Mouse (Mus musculus): ENCODE data around the gene Lama5.
"Not testable (repeated sequence)": the region's sequence is repeated elsewhere in the genome, so short reads cannot be mapped to it uniquely, and the experiment has no call there.

The Lama5 gene

DNA sequence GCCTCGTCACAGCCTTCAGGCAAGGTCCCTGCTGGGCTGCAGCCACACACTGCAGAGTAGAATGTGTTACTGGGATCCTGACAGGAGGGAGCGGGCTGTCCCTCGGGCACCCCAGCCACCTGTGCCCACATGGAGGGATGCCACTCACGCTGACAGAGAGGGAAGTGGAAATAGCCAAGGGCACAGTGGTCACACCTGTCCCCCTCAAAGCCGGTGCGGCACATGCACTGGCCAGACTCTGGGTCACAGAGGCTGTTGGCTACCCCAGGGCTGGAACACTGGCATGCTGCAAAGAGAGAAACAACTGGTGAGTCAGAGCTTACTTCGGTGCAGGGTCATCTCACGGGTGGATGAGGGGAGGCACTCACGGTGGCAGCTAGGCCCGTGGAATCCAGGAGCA, 26.9 kb downstream of the Lama5 start:
- no peak for DNase-seq (ENCODE audit: low read depth, low spot score)

DNA sequence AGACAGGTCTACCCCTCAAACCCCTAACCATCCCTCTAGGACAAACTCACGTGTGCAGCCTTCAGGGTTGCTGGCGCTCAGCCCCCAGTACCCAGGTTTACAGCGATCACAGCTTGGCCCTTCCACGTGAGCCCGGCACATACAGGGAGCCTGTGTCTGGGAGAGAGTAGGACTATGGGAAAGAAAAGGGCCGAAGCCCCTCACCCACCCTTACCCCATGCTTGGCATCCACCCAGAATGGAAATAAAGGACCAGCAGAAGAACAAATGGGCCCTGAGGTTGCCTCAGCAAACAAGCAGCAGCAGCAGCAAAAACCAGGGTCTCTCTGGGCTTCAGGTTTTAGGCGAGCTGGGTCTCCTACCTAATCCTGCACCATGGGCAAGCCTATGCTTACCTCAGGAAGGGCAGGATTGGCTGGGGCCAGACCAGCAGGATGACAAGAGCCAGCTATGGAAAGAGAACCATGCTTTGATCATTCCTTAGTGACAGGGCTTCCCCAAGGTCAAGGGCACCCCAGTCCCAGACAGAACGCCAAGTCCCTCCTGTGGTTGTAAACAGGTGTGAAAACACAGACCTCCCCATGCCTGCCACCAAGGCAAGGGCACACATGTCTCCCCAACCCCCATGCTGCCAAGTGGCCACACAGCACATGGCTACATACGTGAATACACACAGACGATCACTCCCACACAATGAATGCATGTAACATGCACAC, 28.2 kb downstream of the Lama5 start:
- DNase-seq (ENCODE audit: low read depth, low spot score): no peak

DNA sequence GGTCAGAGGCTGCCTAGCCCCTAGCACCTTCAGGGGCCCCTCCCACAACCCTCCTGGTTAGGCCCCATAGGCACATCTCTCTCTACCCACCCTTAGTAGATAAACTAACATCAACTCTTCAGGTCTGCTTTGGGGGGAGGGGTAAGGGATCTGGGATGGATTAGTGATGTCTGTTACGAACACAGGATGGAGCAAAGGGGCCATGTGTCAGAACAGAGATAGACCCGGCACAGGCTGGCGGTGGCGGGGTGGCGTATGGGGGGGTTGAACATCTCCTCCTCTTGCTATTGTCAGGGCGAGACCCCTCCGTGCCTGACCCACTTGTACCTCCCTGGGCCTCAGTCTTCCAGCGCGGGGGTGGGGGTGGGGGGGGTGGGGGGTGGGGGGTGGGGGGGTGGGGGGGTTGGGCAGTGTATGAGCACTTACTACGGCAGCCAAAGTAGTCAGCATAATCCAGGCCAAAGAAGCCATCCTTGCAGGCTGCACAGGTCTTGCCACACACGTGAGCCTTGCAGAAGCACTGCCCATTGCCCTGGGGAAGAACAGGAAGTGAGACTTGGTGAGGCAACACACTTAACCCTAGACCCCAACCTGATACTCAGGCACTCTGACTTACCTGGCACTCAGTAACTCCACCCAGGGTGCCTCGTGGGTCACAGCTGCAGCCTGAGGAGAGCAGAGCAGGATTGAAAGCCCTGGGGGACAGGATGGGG, 28.9 kb downstream of the Lama5 start:
- peak; percentile 73 for DNase-seq (ENCODE audit: low read depth, low spot score)

DNA sequence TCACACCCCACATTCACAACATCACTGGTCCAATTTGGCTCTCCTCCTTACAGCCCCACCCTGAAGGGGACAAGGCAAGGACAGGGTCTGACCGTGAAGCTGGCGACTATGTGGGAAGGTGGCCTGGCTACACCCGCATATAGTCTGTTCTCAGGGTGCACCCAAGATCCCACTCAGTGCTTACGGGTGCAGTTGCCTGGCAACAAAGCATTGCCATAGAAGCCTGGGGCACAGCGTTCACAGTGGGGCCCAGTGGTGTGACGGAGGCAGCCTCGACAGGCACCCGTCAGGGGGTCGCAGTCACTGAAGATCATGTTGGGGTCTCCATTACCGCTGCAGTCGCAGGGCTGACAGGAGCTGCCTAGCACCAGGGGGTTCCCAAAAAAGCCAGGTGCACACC, 38.3 kb downstream of the Lama5 start:
- no peak for DNase-seq (ENCODE audit: low read depth, low spot score)

DNA sequence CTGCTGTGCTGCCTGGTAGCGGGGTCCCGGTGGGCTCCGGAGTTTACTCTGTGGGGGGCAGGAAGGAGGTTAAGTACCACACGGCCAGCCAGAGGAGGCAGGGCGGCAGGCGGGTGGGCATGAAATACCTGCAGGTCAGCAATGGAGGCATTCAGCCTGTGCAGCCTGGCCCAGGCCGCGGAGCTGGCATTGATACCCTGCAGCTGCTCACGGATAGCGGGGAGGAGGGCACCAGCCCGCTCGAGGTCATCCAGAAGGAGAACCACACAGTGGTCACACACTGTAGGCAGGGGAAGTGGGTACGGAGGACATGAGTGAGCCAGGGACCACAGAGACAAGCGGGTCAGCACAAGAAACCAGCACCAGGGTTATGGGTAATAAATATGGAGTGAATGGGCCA, 40.0 kb downstream of the Lama5 start:
- DNase-seq (ENCODE audit: low read depth, low spot score): no peak

DNA sequence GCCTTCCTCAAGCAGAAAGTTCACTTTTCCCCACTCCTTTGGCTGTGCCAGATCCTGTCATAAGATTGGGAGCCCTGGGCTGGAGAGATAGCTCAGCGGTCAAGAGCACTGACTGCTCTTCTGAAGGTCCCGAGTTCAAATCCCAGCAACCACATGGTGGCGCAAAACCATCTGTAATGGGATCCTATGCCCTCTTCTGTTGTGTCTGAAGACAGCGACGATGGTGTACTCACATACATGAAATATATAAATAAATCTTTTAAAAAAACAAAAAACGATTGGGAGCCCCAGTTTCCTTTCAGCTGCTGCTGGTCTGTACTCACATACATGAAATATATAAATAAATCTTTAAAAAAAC, 40.9 kb downstream of the Lama5 start:
- no peak for DNase-seq (ENCODE audit: low read depth, low spot score)

DNA sequence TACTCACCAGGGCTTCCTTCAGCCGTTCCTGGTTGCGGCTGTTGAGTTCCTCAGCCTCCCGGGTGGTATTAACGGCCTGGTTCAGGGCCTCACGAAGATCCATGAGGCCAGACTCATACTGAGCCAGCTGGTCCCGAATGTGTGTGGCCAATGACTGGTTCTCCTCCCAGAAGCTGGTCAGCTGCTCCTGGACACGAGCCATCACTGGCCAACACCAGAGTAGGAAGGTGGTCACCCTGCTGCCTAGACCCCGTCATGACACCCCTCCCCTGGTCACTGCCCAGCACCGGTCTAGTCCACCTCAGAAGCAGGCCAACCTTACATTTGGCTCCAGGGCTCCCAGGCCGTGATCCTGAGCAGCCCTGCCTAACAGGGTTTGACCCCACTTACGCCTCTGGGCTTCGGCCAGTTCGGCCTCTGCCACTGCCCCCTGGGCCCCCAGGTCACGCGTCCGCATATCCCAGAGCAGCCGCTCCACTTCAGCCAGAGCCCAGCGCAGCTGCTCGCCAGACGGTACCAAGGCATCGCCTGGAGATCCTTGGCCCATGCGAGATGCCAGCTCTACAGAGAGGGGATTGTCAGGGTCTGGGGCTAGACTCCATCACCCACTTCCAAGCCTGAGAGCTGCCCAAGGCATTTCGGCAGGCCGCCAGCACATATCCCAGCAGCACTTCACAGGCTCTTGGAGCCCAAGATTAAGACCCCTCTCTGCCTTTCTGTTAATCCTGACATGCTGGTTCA, 41.5 kb downstream of the Lama5 start:
- DNase-seq (ENCODE audit: low read depth, low spot score): no peak

DNA sequence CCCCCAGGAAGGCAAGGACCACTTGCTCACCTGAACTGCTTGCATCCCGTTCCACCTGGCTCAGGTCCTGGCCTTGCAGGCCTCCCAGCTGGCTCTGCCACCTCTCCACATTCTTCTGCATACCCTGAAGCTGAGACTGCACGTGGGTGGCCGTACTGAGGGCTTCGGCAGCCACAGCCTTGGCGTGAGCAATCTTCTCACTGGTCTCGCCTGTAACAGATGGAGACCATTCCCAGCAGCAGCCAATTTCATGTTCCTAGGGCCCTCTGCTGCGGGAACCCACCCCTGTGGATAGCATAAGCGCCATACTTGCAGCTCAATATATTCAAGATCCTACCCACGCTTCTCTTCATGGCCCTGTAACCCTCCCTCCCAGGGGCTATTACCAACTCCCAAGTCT, 44.1 kb downstream of the Lama5 start:
- no peak for DNase-seq (ENCODE audit: low read depth, low spot score)

DNA sequence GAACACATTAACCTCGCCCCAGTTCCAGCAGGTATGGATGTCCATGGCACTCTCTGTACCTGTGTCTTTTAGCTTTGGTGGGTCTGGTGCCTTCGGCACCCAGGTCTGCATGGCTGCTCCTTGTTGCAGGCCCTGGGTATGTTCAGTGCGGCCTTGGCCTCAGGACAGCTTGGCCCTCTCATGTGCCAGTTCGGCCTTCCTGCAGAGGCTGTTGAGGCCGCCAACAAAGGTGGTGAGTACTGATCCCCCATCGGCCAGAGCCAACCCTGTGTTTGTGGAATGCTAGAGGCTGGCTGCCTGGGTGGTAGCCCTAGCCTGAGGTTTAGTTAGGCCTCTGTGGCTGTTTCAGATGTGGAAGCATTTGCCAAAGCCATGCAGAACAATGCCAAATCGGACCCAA, 49.9 kb downstream of the Lama5 start:
- DNase-seq (ENCODE audit: low read depth, low spot score): no peak

DNA sequence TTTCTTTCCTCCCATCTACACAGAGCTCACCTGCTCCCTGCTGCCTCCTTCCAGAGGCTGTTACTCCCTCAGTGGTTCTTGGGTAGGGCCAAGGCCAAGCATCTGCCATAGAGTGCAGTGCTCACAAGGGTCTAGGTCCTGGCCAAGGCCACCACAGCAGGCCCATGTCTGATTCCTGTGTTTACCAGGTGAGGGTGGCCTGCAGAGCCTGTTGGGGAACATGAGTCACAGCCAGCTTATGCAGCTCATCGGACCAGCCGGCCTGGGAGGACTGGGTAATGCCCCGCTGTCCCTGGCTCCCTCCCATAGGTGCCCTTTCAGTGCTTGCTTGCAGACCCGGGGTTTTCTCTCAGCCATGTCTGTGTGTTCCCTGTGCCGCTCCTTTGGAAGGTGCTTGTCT, 51.5 kb downstream of the Lama5 start:
- DNase-seq (ENCODE audit: low read depth, low spot score): no peak

DNA sequence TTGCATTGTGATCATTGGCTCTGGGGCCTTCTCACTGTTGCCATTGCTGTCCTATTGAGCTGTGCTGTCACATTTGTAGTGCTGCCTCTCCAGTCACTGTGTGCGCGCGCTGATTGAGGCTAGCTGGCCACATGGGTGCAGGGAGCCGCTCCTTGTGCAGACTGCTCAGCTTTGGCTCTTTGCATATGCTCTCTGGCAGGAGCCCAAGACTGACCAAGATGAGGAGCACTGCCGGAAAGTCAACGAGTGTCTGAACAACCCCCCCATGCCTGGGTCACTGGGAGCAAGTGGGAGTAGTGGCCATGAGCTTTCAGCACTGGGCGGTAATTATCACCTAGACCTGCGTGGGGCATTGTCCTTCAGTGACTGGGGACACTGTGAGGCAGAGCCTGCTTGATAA, 51.9 kb downstream of the Lama5 start:
- not testable (repeated sequence) for DNase-seq (ENCODE audit: low read depth, low spot score)

DNA sequence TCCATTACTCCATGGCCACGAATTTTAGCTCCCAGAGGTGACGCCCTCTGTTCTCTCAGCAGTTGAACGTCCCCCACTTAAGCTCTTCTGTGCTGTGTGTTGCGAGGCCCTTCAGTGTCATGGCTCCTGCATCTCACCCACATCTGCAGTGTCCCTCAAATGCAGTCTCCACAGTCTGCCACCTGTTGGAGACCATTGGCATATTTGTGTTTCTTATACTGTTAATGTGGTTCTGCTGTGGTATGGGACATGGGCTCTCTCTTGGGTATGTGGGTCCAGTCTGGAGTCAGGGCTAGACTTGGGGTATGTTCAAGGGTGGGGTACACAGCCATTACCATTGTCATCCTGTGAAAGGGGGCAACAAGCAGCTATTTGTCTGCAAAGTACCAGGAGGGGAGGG, 52.5 kb downstream of the Lama5 start:
- peak; percentile 55 for DNase-seq (ENCODE audit: low read depth, low spot score)

DNA sequence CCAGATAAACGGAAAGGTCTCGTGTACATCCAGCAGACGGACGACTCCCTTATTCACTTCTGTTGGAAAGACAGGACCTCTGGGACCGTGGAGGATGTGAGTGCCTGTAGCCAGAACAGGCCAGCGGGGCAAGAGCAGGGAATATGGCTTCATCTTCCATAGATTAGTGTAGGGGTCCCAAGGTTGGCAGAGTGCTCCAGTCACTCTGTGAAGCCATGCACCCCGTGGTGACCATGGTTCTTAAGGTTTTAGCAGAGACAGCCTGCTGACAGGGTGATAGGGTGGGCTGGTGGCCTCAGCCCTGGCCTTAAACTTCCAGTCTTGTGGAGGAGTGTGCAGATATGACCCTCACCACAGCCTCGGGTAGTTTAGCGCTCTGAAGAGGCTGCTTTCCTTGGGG, 53.5 kb downstream of the Lama5 start:
- DNase-seq (ENCODE audit: low read depth, low spot score): no peak

DNA sequence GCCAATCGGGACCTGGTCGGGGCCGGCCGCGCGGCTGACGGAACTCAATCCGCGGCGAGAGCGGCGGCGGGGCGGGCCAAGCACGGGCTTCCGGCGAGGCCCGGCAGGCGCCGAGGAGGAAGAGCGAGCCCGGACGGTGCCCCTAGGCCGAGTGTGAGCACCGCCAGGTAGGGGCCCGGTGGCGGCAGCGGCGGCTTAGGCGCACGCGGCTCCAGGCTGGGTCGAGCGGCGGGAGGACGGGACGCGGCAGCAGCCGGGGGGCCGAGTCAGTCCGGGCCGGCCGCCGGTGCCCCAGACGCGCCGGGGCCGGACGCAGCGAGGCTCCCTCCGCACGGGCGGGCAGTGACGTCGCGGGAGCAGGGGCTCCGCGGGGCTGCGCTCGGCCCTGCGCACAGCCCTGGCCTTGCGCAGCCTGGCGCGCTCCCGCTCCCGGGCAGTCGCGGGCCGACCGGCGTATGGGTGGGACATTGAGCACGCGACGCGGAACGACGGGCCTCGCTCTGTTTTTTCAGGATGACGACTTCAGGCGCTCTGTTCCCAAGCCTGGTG, 54.1 kb downstream of the Lama5 start:
- no peak for DNase-seq (ENCODE audit: low read depth, low spot score)

DNA sequence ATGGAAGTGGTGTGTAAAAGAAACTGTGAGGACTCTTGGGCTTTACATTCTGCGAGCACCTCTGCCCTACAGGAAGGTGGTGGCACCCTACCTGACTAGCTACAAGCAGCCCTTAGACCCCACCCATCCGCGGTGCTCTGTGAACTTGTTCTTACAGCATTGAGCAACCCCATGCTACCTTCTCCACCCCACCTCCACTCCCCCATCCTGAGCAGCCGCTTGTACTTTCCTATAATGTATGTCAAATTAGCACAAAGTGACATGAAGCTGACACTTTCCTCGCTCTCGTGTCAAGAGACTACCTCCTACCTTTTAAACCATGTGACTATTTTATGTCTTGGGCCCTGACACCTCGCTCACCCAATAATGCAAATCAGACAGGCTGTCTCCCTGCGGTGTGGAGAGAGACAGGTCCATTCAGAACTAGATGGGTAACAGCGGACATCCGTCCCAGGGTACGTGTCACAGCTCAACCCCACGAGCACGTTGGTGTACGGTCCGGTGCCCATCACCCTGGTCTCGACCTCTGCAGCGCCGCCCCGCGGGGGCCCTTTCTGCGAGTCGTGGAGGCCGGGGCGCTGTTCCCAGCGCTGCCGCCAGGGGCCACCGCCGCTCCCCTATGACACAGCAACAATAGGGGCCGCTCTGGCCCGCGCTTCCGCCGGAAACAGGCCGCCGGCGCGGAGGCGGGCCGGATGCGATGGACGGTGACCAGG, 54.7 kb downstream of the Lama5 start, which contains the start of gene Adrm1:
TSS of gene Adrm1 (plus strand) at position 680 of the 716 bp plus-strand sequence.
- peak; percentile 92 for DNase-seq (ENCODE audit: low read depth, low spot score)

DNA sequence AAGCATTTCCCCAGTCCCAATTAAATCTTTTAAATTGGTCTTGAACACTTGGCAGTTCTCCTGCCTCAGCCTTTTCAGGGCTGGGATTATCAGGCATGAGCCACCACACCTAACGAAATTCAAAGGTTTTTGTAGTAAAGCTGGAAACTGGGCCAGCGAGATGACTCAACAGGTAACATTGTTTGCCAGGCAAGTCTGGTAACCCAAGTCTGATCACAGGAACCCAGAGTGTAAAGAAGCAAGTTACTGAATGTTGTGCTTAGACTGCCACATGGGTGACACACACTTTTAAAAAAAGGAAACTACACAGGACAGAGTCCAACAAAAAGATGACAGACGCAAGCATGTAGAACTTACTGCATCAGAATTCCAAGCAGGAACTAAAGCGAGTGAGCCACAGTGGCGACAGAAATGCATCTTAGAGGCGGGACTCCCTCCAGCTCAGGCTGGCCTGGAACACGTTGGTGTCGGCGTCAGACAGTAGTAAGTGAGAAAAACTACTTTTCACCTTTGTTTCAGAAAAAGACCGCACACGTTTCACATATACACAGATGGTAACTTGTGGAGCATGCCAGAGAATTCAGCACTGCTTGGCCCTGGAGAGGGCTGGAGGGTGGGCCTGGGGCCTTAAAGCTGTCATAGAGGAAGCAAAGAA, 55.4 kb downstream of the Lama5 start:
- no peak for DNase-seq (ENCODE audit: low read depth, low spot score)

DNA sequence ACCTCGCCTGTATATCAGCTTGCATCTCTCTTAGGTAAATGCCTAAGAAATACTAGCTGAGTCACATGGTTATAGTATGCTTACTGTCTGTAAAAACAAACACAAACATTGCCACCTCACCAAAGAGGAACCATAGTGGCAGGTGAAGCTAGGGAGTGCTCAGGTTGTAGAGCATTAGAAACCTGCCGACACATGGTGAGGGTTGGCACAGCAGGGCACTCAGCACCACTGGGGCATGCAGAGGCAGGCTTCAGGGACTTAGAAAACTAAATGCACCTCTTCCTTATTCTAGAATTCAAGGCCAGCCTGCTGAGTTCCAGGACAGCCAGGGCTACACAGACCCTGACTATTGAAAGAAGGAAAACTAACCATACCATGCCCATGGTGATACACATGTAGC, 58.8 kb downstream of the Lama5 start:
- no peak for DNase-seq (ENCODE audit: low read depth, low spot score)

DNA sequence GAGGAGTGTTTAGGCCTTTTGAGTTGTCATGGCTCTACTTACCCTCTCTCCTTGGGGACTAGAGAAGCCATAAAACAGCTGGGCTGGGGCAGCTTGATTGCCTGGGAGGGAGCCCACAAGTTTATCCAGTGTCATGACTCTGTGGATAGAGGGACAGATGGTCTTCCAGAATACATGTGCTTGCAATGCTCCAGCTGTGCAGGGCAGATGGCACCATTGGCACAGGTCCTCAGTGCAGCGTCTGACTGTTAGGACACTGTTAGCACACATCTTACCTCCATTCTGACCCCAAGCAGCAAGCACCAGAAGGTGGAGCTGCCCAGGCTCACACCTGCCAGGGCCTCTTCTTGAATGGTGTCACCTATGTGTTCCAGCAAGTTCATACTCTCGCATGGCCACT, 59.8 kb downstream of the Lama5 start:
- DNase-seq (ENCODE audit: low read depth, low spot score): no peak

DNA sequence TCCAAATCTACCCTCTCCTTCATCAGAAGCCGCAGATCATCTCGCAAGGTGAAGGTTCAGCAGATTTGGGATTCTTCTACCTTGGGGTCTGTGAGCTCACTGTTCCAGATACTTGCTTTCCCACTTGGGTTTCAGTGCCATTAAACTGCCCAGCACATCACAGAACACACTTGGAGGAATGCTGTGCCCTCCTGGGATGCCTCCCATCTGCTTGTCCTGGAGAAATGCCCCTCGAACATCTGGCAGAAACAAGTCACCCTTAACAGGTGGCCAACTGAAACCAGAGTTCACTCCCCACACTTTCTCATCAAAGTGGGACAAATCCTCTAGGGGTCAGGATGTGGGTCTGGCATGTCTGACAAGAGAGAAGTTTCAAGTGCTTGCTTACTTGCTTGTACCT, 67.0 kb downstream of the Lama5 start:
- DNase-seq (ENCODE audit: low read depth, low spot score): no peak

DNA sequence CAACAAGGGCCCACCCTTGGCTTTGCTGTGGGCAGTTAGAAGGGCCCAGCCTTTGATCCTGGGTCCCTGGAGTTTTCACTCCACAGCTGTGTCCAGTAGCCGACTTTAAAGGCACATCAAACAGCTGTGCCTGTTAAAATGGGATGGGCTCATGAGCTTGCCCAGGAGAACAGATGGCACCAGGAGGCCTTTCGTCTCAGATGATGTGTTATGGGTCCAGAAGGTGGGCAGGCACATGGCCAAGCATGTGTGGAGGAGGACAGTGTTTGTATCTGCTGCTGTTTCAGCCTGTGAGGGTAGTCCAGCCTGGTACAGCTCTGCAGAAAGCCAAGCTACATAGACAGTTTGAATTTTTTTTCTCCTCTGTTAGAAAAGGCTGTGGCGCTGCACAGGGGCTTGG, 70.9 kb downstream of the Lama5 start:
- no peak for DNase-seq (ENCODE audit: low read depth, low spot score)

DNA sequence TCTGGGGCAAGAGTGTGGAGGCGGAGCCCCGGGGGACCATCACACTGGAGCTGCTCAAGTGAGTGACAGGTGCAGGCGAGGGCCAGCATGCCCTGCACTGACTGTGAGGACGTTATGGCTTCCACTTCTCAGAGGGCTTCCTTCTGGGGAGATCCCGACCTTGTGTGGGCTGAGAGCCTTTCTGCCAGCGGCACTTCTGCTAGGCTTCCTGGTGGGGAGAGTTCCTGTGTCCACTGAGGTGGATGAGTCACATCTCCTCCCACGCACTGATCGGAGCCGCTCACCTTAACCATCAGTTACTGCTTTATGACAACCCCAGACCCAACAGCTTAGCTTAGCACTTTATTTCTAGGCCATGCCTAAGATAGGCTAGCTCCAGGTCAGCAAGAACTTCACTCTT, 77.1 kb downstream of the Lama5 start:
- no peak for DNase-seq (ENCODE audit: low read depth, low spot score)

Data from ES-CJ7 (cell line).